Mouse (Mus musculus): Measurements from ENCODE around the gene Hnrnpll.

GRCm38 (mm10) chr17:80091879-80092549, 29.9 kb upstream of the Hnrnpll start:
- no peak for TF ChIP-seq CTCF (IDR thresholded peaks at IDR 0.05; ENCODE audit: borderline replicate concordance, extremely low read depth, insufficient read depth, insufficient read length)
- no peak for TF ChIP-seq POLR2A (IDR thresholded peaks at IDR 0.05; ENCODE audit: borderline replicate concordance, extremely low read depth, insufficient read depth, insufficient read length, poor library complexity, severe bottlenecking)
